ENCODE assay signal across 35 mouse cellular contexts in genomic region chr11:58787651-58788050, GRCm38 (mm10). TPM values are rescaled to one million over a fixed set of nuclear protein-coding genes. Genes with fewer than 3 reads are reported as not detected.
DNase-seq lines count a peak whose midpoint lies in the region; ATAC-seq lines count a peak whose summit lies in the region.
"Had no signal": no experiment of that assay in that cellular context is flagged by ENCODE, and none has a peak within 500 bp of the region (broad histone marks: within the 10 kb centered on the region; RNA-seq: fewer than 3 reads in every experiment).

No protein-coding gene starts in this region.

- no peak overlapping the region for H3K4me2 ChIP-seq in midbrain, embryonic 16.5 days (ENCODE audit: low read length)
- H3K4me2 ChIP-seq in forebrain, embryonic 11.5 days (ENCODE audit: low read depth, low read length, severe bottlenecking): no peak overlapping the region
- H3K4me2 ChIP-seq: embryonic facial prominence, embryonic 15.5 days; heart, embryonic 11.5 days; hindbrain, embryonic 14.5 days; kidney, embryonic 15.5 days; limb, embryonic 13.5 days; liver, embryonic 11.5 days; lung, embryonic 15.5 days; midbrain, embryonic 12.5 days; neural tube, embryonic 15.5 days had no signal

- H3K9ac ChIP-seq in midbrain, embryonic 16.5 days (ENCODE audit: low read depth, low read length): no peak overlapping the region
- H3K9ac ChIP-seq in forebrain, embryonic 11.5 days (ENCODE audit: low read length): no peak overlapping the region
- H3K9ac ChIP-seq: embryonic facial prominence, embryonic 15.5 days; hindbrain, embryonic 14.5 days; kidney, embryonic 15.5 days; limb, embryonic 13.5 days; lung, embryonic 15.5 days; midbrain, embryonic 12.5 days; neural tube, embryonic 15.5 days had no signal

- no peak for ATAC-seq in midbrain, embryonic 16.5 days
- ATAC-seq in forebrain, embryonic 11.5 days (replicated peaks; ENCODE audit: low FRiP score): no peak
- ATAC-seq: forebrain, embryonic 14.5 days had no signal

- 88% methylated on average over 10 of the region's 10 CpGs for WGBS in midbrain, embryonic 16.5 days
- 89% methylated on average over 10 of the region's 10 CpGs for WGBS in forebrain, embryonic 11.5 days

- H3K4me3 ChIP-seq in midbrain, embryonic 16.5 days (ENCODE audit: low read depth, low read length): no peak overlapping the region
- H3K4me3 ChIP-seq in forebrain, embryonic 11.5 days (ENCODE audit: low read depth, low read length): no peak overlapping the region
- H3K4me3 ChIP-seq: embryonic facial prominence, embryonic 10.5 days; embryonic facial prominence, embryonic 15.5 days; kidney, embryonic 15.5 days; left cerebral cortex, adult 2 months; limb, embryonic 13.5 days; lung, embryonic 15.5 days; megakaryocyte, embryonic 14.5 days; midbrain, embryonic 12.5 days; neural tube, embryonic 15.5 days had no signal

- H3K9me3 ChIP-seq in midbrain, embryonic 16.5 days (replicated peaks; ENCODE audit: control insufficient read depth, low read length, poor library complexity, severe bottlenecking): no peaks in the 10 kb centered on the region
- H3K9me3 ChIP-seq in forebrain, embryonic 11.5 days (ENCODE audit: control insufficient read depth, low read length): no peaks in the 10 kb centered on the region
- H3K9me3 ChIP-seq: embryonic facial prominence, embryonic 10.5 days; embryonic facial prominence, embryonic 15.5 days; kidney, embryonic 15.5 days; limb, embryonic 13.5 days; lung, embryonic 15.5 days; megakaryocyte, embryonic 14.5 days; midbrain, embryonic 12.5 days; neural tube, embryonic 15.5 days had no signal

- no peaks in the 10 kb centered on the region for H3K27me3 ChIP-seq in midbrain, embryonic 16.5 days (ENCODE audit: control insufficient read depth, insufficient read depth, low read depth, low read length)
- H3K27me3 ChIP-seq in forebrain, embryonic 11.5 days (ENCODE audit: control insufficient read depth, insufficient read depth, low read length): no peaks in the 10 kb centered on the region
- H3K27me3 ChIP-seq: embryonic facial prominence, embryonic 15.5 days; kidney, embryonic 15.5 days; limb, embryonic 13.5 days; lung, embryonic 15.5 days; midbrain, embryonic 12.5 days; neural tube, embryonic 15.5 days had no signal

- peak; percentile 33 for DNase-seq in CD4-positive helper T cell, adult 2 months (ENCODE audit: low read depth, low spot score)
- peak; percentile 35 for DNase-seq in T-cell, adult 2 months (ENCODE audit: low spot score)
- peak; percentile 87 for DNase-seq in thymus, postnatal 0 days (ENCODE audit: low spot score)
- peak; percentile 51 for DNase-seq in thymus, postnatal 4 days
- DNase-seq in forebrain, embryonic 11.5 days (ENCODE audit: low spot score): no peak
- DNase-seq: adrenal gland, postnatal 10 days; cerebellum, adult 8-10 months; cerebellum, postnatal 25 days; gastrocnemius, postnatal 25 days; heart, adult 18-20 months; heart, postnatal 4 days; kidney, adult 18-20 months; kidney, postnatal 25 days; lung, postnatal 36 days; retina, postnatal 1 day; right cerebral cortex, postnatal 25 days had no signal

- H3K27ac ChIP-seq in midbrain, embryonic 16.5 days (ENCODE audit: low read length): no peak overlapping the region
- no peak overlapping the region for H3K27ac ChIP-seq in forebrain, embryonic 11.5 days (ENCODE audit: low read depth, low read length)
- H3K27ac ChIP-seq: embryonic facial prominence, embryonic 10.5 days; embryonic facial prominence, embryonic 15.5 days; hindbrain, embryonic 14.5 days; kidney, embryonic 15.5 days; left cerebral cortex, adult 2 months; limb, embryonic 13.5 days; lung, embryonic 15.5 days; midbrain, embryonic 12.5 days; neural tube, embryonic 15.5 days; stomach, postnatal 0 days had no signal

- H3K36me3 ChIP-seq in midbrain, embryonic 16.5 days (ENCODE audit: control insufficient read depth, insufficient read depth, low read length): no peaks in the 10 kb centered on the region
- H3K36me3 ChIP-seq in forebrain, embryonic 11.5 days (ENCODE audit: control insufficient read depth, insufficient read depth, low read length): no peaks in the 10 kb centered on the region
- H3K36me3 ChIP-seq: embryonic facial prominence, embryonic 10.5 days; embryonic facial prominence, embryonic 15.5 days; kidney, embryonic 15.5 days; limb, embryonic 13.5 days; lung, embryonic 15.5 days; midbrain, embryonic 12.5 days; neural tube, embryonic 15.5 days had no signal

- H3K4me1 ChIP-seq in midbrain, embryonic 16.5 days (ENCODE audit: control insufficient read depth, insufficient read depth, low read length): peaks cover 5% of the 10 kb centered on the region
- no peaks in the 10 kb centered on the region for H3K4me1 ChIP-seq in forebrain, embryonic 11.5 days (replicated peaks; ENCODE audit: control insufficient read depth, insufficient read depth, low read length)
- H3K4me1 ChIP-seq: embryonic facial prominence, embryonic 10.5 days; embryonic facial prominence, embryonic 15.5 days; kidney, embryonic 15.5 days; limb, embryonic 13.5 days; neural tube, embryonic 15.5 days had no signal

RNA-seq across cellular contexts. Expression of gene Olfr314, which starts 4.9 kb away (rescaled TPM):
- polyA plus RNA-seq in thymus, postnatal 0 days (2015; fragmentation: Nextera tagmentation; extraction: Ambion mirVana): not detected in 2 replicates
- not detected in 2 replicates for polyA plus RNA-seq in midbrain, embryonic 16.5 days (2015; fragmentation: Nextera tagmentation; extraction: Ambion mirVana)
- polyA plus RNA-seq in forebrain, embryonic 11.5 days (2014; fragmentation: Nextera tagmentation; extraction: Ambion mirVana): not detected in 2 replicates
- polyA plus RNA-seq: C2C12; embryonic facial prominence, embryonic 10.5 days; embryonic facial prominence, embryonic 15.5 days; forebrain, embryonic 14.5 days; frontal cortex, adult 2 months; heart, embryonic 11.5 days; hindbrain, embryonic 14.5 days; kidney, embryonic 15.5 days; limb, embryonic 13.5 days; liver, embryonic 11.5 days; liver, embryonic 16.5 days; lung, embryonic 15.5 days; midbrain, embryonic 12.5 days; neural tube, embryonic 15.5 days; stomach, postnatal 0 days had no signal

RNA-seq across cellular contexts. Expression of gene Fam183b, which starts 14.1 kb away (rescaled TPM):
- polyA plus RNA-seq in thymus, postnatal 0 days (2015; fragmentation: Nextera tagmentation; extraction: Ambion mirVana): 1.5 and 2.2 TPM in 2 replicates
- polyA plus RNA-seq in midbrain, embryonic 16.5 days (2015; fragmentation: Nextera tagmentation; extraction: Ambion mirVana): 13.6 and 15.3 TPM in 2 replicates
- 1.8 and 2.0 TPM in 2 replicates for polyA plus RNA-seq in forebrain, embryonic 11.5 days (2014; fragmentation: Nextera tagmentation; extraction: Ambion mirVana)
- polyA plus RNA-seq: C2C12; limb, embryonic 13.5 days had no signal

RNA-seq across cellular contexts. Expression of gene Olfr315, which starts 14.7 kb away (rescaled TPM):
- not detected in 2 replicates for polyA plus RNA-seq in thymus, postnatal 0 days (2015; fragmentation: Nextera tagmentation; extraction: Ambion mirVana)
- polyA plus RNA-seq in midbrain, embryonic 16.5 days (2015; fragmentation: Nextera tagmentation; extraction: Ambion mirVana): not detected in 2 replicates
- not detected in 2 replicates for polyA plus RNA-seq in forebrain, embryonic 11.5 days (2014; fragmentation: Nextera tagmentation; extraction: Ambion mirVana)
- polyA plus RNA-seq: C2C12; embryonic facial prominence, embryonic 10.5 days; embryonic facial prominence, embryonic 15.5 days; forebrain, embryonic 14.5 days; frontal cortex, adult 2 months; heart, embryonic 11.5 days; heart, embryonic 16.5 days; hindbrain, embryonic 14.5 days; kidney, embryonic 15.5 days; limb, embryonic 13.5 days; liver, embryonic 11.5 days; liver, embryonic 16.5 days; lung, embryonic 15.5 days; midbrain, embryonic 12.5 days; neural tube, embryonic 15.5 days; stomach, postnatal 0 days had no signal

RNA-seq across cellular contexts. Expression of gene Olfr313, which starts 27.1 kb away (rescaled TPM):
- 0.06 and 0.08 TPM in 2 replicates for polyA plus RNA-seq in thymus, postnatal 0 days (2015; fragmentation: Nextera tagmentation; extraction: Ambion mirVana)
- polyA plus RNA-seq in midbrain, embryonic 16.5 days (2015; fragmentation: Nextera tagmentation; extraction: Ambion mirVana): not detected in 2 replicates
- polyA plus RNA-seq in forebrain, embryonic 11.5 days (2014; fragmentation: Nextera tagmentation; extraction: Ambion mirVana): 0.07 TPM in 1 of 2 replicates, not detected in the other
- polyA plus RNA-seq: C2C12; embryonic facial prominence, embryonic 10.5 days; forebrain, embryonic 14.5 days; frontal cortex, adult 2 months; heart, embryonic 11.5 days; hindbrain, embryonic 14.5 days; kidney, embryonic 15.5 days; limb, embryonic 13.5 days; liver, embryonic 11.5 days; liver, embryonic 16.5 days; lung, embryonic 15.5 days; midbrain, embryonic 12.5 days; neural tube, embryonic 15.5 days; stomach, postnatal 0 days had no signal

RNA-seq across cellular contexts. Expression of gene Olfr316, which starts 35.1 kb away (rescaled TPM):
- not detected in 2 replicates for polyA plus RNA-seq in thymus, postnatal 0 days (2015; fragmentation: Nextera tagmentation; extraction: Ambion mirVana)
- not detected in 2 replicates for polyA plus RNA-seq in midbrain, embryonic 16.5 days (2015; fragmentation: Nextera tagmentation; extraction: Ambion mirVana)
- polyA plus RNA-seq in forebrain, embryonic 11.5 days (2014; fragmentation: Nextera tagmentation; extraction: Ambion mirVana): not detected in 2 replicates
- polyA plus RNA-seq: C2C12; embryonic facial prominence, embryonic 10.5 days; forebrain, embryonic 14.5 days; heart, embryonic 11.5 days; heart, embryonic 16.5 days; hindbrain, embryonic 14.5 days; kidney, embryonic 15.5 days; limb, embryonic 13.5 days; liver, embryonic 11.5 days; liver, embryonic 16.5 days; lung, embryonic 15.5 days; midbrain, embryonic 12.5 days; neural tube, embryonic 15.5 days; stomach, postnatal 0 days had no signal
